Mouse (Mus musculus) megakaryocyte-erythroid progenitor cell, adult 5 weeks (primary cell): ENCODE data around the gene Slc25a23. TPM values are rescaled to one million over a fixed set of nuclear protein-coding genes. Genes with fewer than 3 reads are reported as not detected.

ENCODE experiments used
- polyA plus RNA-seq: library from polyadenylated mRNA; stranded (reverse); fragments of >175 nt; gene quantifications from 2 replicates; pipeline ENCODE4 v1.2.3, GENCODE M21; 2012

Slc25a23 gene
- polyA plus RNA-seq: 19.3 and 25.8 TPM in 2 replicates

GRCm38 (mm10) chr17:57059486-57059977 is at the start of gene Slc25a23:
Gene Slc25a23, minus strand, starts transcription at chr17:57059863.

GRCm38 (mm10) chr17:57105181-57106034 is 45.7 kb upstream of the Slc25a23 start, which contains the start of gene Tnfsf9:
Gene Tnfsf9, plus strand, starts transcription at chr17:57105325.

GRCm38 (mm10) chr17:57087049-57087832 is 27.6 kb upstream of the Slc25a23 start, which contains the start of gene Tubb4a:
Gene Tubb4a, minus strand, starts transcription at chr17:57087782.

GRCm38 (mm10) chr17:57078336-57078735 is 18.7 kb upstream of the Slc25a23 start, which contains the start of gene Dennd1c:
Gene Dennd1c, minus strand, starts transcription at chr17:57078514.

GRCm38 (mm10) chr17:57058891-57059485 is 675 bp downstream of the Slc25a23 start, which contains the start of gene Crb3:
Gene Crb3, plus strand, starts transcription at chr17:57059105.

GRCm38 (mm10) chr17:57041554-57041953 is 18.1 kb downstream of the Slc25a23 start, which contains the start of gene Slc25a41:
Gene Slc25a41, minus strand, starts transcription at chr17:57041654.

GRCm38 (mm10) chr17:57030931-57031660 is 28.6 kb downstream of the Slc25a23 start, which contains the start of gene Khsrp:
Gene Khsrp, minus strand, starts transcription at chr17:57031522.

GRCm38 (mm10) chr17:57011236-57012141 is 48.2 kb downstream of the Slc25a23 start, which contains the start of the genes Gtf2f1 and Gm17949:
Gene Gtf2f1, minus strand, starts transcription at chr17:57011288.
Gene Gm17949, plus strand, starts transcription at chr17:57011469.

GRCm38 (mm10) chr17:56999968-57000609 is 59.6 kb downstream of the Slc25a23 start, which contains the start of gene Pspn:
Gene Pspn, minus strand, starts transcription at chr17:57000018.

GRCm38 (mm10) chr17:56997029-56997667 is 62.5 kb downstream of the Slc25a23 start, which contains the start of gene Alkbh7:
Gene Alkbh7, plus strand, starts transcription at chr17:56997339.

Other genes starting within 250 kb of the Slc25a23 start
- 36.0 and 39.0 TPM in 2 replicates for gene Rfx2, start 228.8 kb downstream of the Slc25a23 start, polyA plus RNA-seq
- gene Acsbg2, start 185.4 kb downstream of the Slc25a23 start, polyA plus RNA-seq: not detected in 2 replicates
- 0.03 TPM in 1 of 2 replicates, not detected in the other for gene 1700061G19Rik, start 184.4 kb downstream of the Slc25a23 start, polyA plus RNA-seq
- gene Mllt1, start 124.4 kb downstream of the Slc25a23 start, polyA plus RNA-seq: 161 and 162 TPM in 2 replicates
- gene Acer1, start 77.7 kb downstream of the Slc25a23 start, polyA plus RNA-seq: 0.05 TPM in 1 of 2 replicates, not detected in the other
- gene Clpp, start 69.6 kb downstream of the Slc25a23 start, polyA plus RNA-seq: 188 and 191 TPM in 2 replicates
- 39.5 and 41.4 TPM in 2 replicates for gene Alkbh7, start 62.5 kb downstream of the Slc25a23 start, polyA plus RNA-seq
- gene Pspn, start 59.8 kb downstream of the Slc25a23 start, polyA plus RNA-seq: 0.53 and 0.57 TPM in 2 replicates
- 163 and 222 TPM in 2 replicates for gene Gtf2f1, start 48.6 kb downstream of the Slc25a23 start, polyA plus RNA-seq
- gene Gm17949, start 48.4 kb downstream of the Slc25a23 start, polyA plus RNA-seq: 0.05 TPM in 1 of 2 replicates, not detected in the other
- 284 and 303 TPM in 2 replicates for gene Khsrp, start 28.3 kb downstream of the Slc25a23 start, polyA plus RNA-seq
- gene Slc25a41, start 18.2 kb downstream of the Slc25a23 start, polyA plus RNA-seq: not detected in 2 replicates
- gene Crb3, start 758 bp downstream of the Slc25a23 start, polyA plus RNA-seq: 0.50 and 0.56 TPM in 2 replicates
- 26.9 and 27.3 TPM in 2 replicates for gene Dennd1c, start 18.7 kb upstream of the Slc25a23 start, polyA plus RNA-seq
- gene Tubb4a, start 27.9 kb upstream of the Slc25a23 start, polyA plus RNA-seq: 0.17 and 0.61 TPM in 2 replicates
- gene Tnfsf9, start 45.5 kb upstream of the Slc25a23 start, polyA plus RNA-seq: 6.1 and 9.5 TPM in 2 replicates
- 0.13 and 0.18 TPM in 2 replicates for gene Cd70, start 89.9 kb upstream of the Slc25a23 start, polyA plus RNA-seq
- gene Tnfsf14, start 134.3 kb upstream of the Slc25a23 start, polyA plus RNA-seq: 3.9 and 5.0 TPM in 2 replicates
- 55.0 and 62.5 TPM in 2 replicates for gene C3, start 168.3 kb upstream of the Slc25a23 start, polyA plus RNA-seq
- 34.4 and 35.6 TPM in 2 replicates for gene Gpr108, start 188.6 kb upstream of the Slc25a23 start, polyA plus RNA-seq
- 23.5 and 31.9 TPM in 2 replicates for gene Trip10, start 189.6 kb upstream of the Slc25a23 start, polyA plus RNA-seq
- 79.1 and 90.5 TPM in 2 replicates for gene Vav1, start 219.2 kb upstream of the Slc25a23 start, polyA plus RNA-seq